Mouse (Mus musculus): ENCODE data around the gene Stom.

Gene Stom

GRCm38 (mm10) chr2:35271817-35272216 is 65.0 kb downstream of the Stom start:
- no peak for DNase-seq (ENCODE audit: low spot score)

GRCm38 (mm10) chr2:35270531-35270984 is 66.2 kb downstream of the Stom start:
- no peak for DNase-seq (ENCODE audit: low spot score)

GRCm38 (mm10) chr2:35269716-35270260 is 67.0 kb downstream of the Stom start:
- DNase-seq (ENCODE audit: low spot score): no peak

GRCm38 (mm10) chr2:35269136-35269535 is 67.6 kb downstream of the Stom start:
- no peak for DNase-seq (ENCODE audit: low spot score)

GRCm38 (mm10) chr2:35267876-35268566 is 68.8 kb downstream of the Stom start:
- no peak for DNase-seq (ENCODE audit: low spot score)

GRCm38 (mm10) chr2:35267156-35267875 is 69.5 kb downstream of the Stom start:
- DNase-seq (ENCODE audit: low spot score): no peak

- DNase-seq (ENCODE audit: low spot score): no peak
These were observed 70.4 kb downstream of the Stom start for GRCm38 (mm10) chr2:35266251-35266905.

- no peak for DNase-seq (ENCODE audit: low spot score)
These were observed 71.0 kb downstream of the Stom start for GRCm38 (mm10) chr2:35265775-35266174.

GRCm38 (mm10) chr2:35265296-35265695 is 71.5 kb downstream of the Stom start:
- no peak for DNase-seq (ENCODE audit: low spot score)

- DNase-seq (ENCODE audit: low spot score): no peak
These were observed 72.7 kb downstream of the Stom start for GRCm38 (mm10) chr2:35264095-35264494.
